Mouse (Mus musculus) kidney, postnatal 0 days (tissue): Measurements from ENCODE around the gene Tex13c3. TPM values are rescaled to one million over a fixed set of nuclear protein-coding genes. Genes with fewer than 3 reads are reported as not detected.
"Not testable (repeated sequence)": the region's sequence is repeated elsewhere in the genome, so short reads cannot be mapped to it uniquely, and the experiment has no call there.

Experiments
- ATAC-seq: fragments of 200-750 bp; cut with Nextera tagmentation; replicated peaks from 2 replicates; pipeline ENCODE4 v1.8.0; 2017; ENCODE audit warnings: low read depth, moderate number of reproducible peaks, moderate TSS enrichment, moderate library complexity; ENCODE audit not compliant: low FRiP score
- DNase-seq: peaks from one replicate; pipeline ENCODE4 v3.0.0-alpha.2; 2016; ENCODE audit warnings: low spot score
- H3K27ac ChIP-seq: fragments of 300-500 bp; sonication (generic); 2 replicates; pipeline ENCODE4 v1.5.1; 2014; ENCODE audit warnings: mild to moderate bottlenecking
- H3K27me3 ChIP-seq: fragments of 300-500 bp; sonication (generic); 2 replicates; pipeline ENCODE4 v1.6.1; 2014; ENCODE audit warnings: low read length, mixed read lengths; ENCODE audit not compliant: insufficient read depth
- H3K36me3 ChIP-seq: fragments of 300-500 bp; sonication (generic); 2 replicates; pipeline ENCODE4 v1.6.1; 2014; ENCODE audit warnings: low read length, mixed read lengths; ENCODE audit not compliant: insufficient read depth
- H3K4me1 ChIP-seq: fragments of 300-500 bp; sonication (generic); replicated peaks from 2 replicates; pipeline ENCODE4 v1.6.1; 2014; ENCODE audit warnings: antibody characterized with exemption, low read length, mixed read lengths; ENCODE audit not compliant: insufficient read depth
- H3K4me2 ChIP-seq: fragments of 300-500 bp; sonication (generic); 2 replicates; pipeline ENCODE4 v1.6.1; 2014; ENCODE audit warnings: mild to moderate bottlenecking, low read length, moderate library complexity, mixed read lengths
- H3K4me3 ChIP-seq: fragments of 300-500 bp; sonication (generic); replicated peaks from 2 replicates; pipeline ENCODE4 v1.5.1; 2014; ENCODE audit warnings: low read depth, low read length
- H3K9ac ChIP-seq: fragments of 300-500 bp; sonication (generic); 2 replicates; pipeline ENCODE4 v1.6.1; 2014; ENCODE audit warnings: low read depth, low read length
- H3K9me3 ChIP-seq: fragments of 300-500 bp; sonication (generic); replicated peaks from 2 replicates; pipeline ENCODE4 v1.6.1; 2016; ENCODE audit warnings: low read length, inconsistent platforms, mixed read lengths
- CTCF ChIP-seq: IDR thresholded peaks from 2 replicates; pipeline ENCODE4 v1.5.1; 2016; ENCODE audit warnings: antibody characterized with exemption, low read depth, mild to moderate bottlenecking, moderate library complexity
- WGBS: fragments of 180-500 bp; shearing (Covaris S2); extraction: QIAGEN DNeasy Blood & Tissue Kit; methylation state at CpG from one replicate; pipeline ENCODE4 v1.1.7; 2014; 5-methylcytosine and 5-hydroxymethylcytosine counted together
- polyA plus RNA-seq: library from polyadenylated mRNA; unstranded; fragments of >200 nt; fragmentation: Nextera tagmentation; extraction: Ambion mirVana; gene quantifications from 2 replicates; pipeline ENCODE4 v1.2.1, GENCODE M21; 2015

Gene Tex13c3
- not detected in 2 replicates for polyA plus RNA-seq

GRCm38 (mm10) chrX:19481219-19481618 is at the start of gene Tex13c3:
Gene Tex13c3 (minus strand): TSS chrX:19481319.
- H3K9me3 ChIP-seq, H3K9ac ChIP-seq, H3K4me3 ChIP-seq, DNase-seq, H3K27ac ChIP-seq, H3K36me3 ChIP-seq, H3K4me1 ChIP-seq, H3K4me2 ChIP-seq, H3K27me3 ChIP-seq, ATAC-seq: not testable (repeated sequence)
- WGBS = 92% methylated on average over 5 of the region's 5 CpGs

- TF ChIP-seq CTCF = no peak
- no peak overlapping the region for H3K4me3 ChIP-seq
- no peaks in the 10 kb centered on the region for H3K27me3 ChIP-seq
- H3K4me2 ChIP-seq = no peak overlapping the region
- H3K27ac ChIP-seq = no peak overlapping the region
- H3K9ac ChIP-seq = no peak overlapping the region
- no peaks in the 10 kb centered on the region for H3K4me1 ChIP-seq
- ATAC-seq = no peak; the same call in 1 of the 2 replicates
- no peak for DNase-seq
- 73% methylated on average over 4 of the region's 4 CpGs for WGBS
- no peaks in the 10 kb centered on the region for H3K9me3 ChIP-seq
- H3K36me3 ChIP-seq = no peaks in the 10 kb centered on the region
These were observed 8.6 kb upstream of the Tex13c3 start for GRCm38 (mm10) chrX:19489731-19490130.
